Mouse (Mus musculus): ENCODE measurements around the gene Sytl1.
A peak's percentile ranks its signal among the peaks of the same experiment; 100 is the strongest.

DNA sequence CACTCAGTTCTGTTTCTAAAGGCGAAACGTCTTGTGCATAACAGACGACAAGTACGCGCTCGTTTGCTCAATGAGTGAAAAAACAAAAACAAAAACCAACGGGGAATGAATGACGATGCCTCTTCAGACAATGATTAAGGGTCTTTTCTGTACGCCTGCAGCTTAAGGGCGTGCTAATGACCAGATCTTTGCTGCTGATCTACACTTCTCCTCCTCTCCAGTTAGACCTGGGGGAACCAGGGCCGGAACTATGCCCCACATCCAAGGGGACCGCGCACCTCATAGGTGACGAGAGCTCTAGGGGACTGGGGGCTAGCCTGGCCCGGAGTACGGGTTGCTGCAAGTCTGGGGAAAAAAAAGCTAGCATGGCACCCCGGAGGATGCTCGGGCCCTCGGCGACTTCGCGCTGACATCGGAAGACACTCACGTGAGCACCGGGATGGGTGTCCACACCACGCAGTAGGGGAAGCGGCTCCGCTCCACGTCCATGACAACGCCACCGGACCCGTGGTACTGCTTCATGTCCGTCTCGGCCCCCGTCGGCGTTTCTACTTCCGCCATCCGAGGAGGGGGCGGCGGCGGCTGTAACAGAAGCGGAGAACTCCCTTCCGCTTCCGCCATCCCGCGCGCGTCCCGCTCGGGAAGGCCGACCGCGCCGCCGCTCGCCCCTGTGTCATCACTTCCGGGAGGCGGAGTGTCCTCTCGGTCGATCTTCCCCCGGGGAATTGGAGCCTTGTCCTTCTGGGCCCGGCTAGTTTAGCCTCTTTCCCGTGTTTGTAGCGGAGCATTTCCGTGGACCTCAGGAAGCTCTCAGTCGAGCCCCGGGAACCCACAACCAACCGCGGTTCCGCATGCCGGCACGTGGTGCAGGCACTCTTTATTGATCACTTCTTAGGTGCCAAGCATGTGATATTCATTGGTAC is 14.5 kb upstream of the Sytl1 start, which contains the start of gene Tmem222:
- TF ChIP-seq MXI1 (IDR thresholded peaks at IDR 0.05; ENCODE audit: low read depth, low read length) = no peak; the same call in none of the 2 replicates
- TF ChIP-seq USF2 (IDR thresholded peaks at IDR 0.05; ENCODE audit: borderline replicate concordance in 1 of 2, insufficient read depth in 1 of 2, low read depth in 1 of 2, low read length in 2 of 2) = no peak
- peak; percentile 97 for TF ChIP-seq HCFC1 (IDR thresholded peaks at IDR 0.05; ENCODE audit: low read depth, low read length)
